Mouse (Mus musculus): ENCODE data around the gene Rab40c.

DNA sequence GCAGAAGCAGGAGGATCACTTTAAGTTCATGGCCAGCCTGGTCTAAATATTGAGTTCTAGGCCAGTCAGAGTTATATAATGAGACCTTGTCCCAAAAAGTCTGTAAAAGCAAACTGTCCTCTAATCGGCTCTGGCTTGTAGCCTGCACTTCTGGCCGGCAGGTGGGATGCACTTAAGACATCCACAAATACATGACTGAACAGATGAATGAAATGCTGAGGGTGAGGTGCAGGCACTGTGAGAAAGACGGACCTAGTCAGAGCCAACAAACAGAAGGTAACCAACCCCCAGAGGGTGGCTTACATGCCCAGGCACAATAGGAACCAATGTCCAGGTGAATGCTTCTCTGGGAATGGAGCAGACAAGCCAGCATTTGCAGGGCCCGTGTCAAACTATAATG lies 5.2 kb downstream of the Rab40c start:
- TF ChIP-seq CTCF (IDR thresholded peaks at IDR 0.05; ENCODE audit: low read depth) (no peak), EP300 (IDR thresholded peaks at IDR 0.05; ENCODE audit: low read depth) (no peak)

Data from heart, postnatal 0 days (tissue).